Mouse (Mus musculus): ENCODE results near the gene Adcyap1r1. TPM values are rescaled to one million over a fixed set of nuclear protein-coding genes. Genes with fewer than 3 reads are reported as not detected.

The Adcyap1r1 gene
- polyA plus RNA-seq, 1 experiment from 2014 or later, result 34.3 TPM

DNA sequence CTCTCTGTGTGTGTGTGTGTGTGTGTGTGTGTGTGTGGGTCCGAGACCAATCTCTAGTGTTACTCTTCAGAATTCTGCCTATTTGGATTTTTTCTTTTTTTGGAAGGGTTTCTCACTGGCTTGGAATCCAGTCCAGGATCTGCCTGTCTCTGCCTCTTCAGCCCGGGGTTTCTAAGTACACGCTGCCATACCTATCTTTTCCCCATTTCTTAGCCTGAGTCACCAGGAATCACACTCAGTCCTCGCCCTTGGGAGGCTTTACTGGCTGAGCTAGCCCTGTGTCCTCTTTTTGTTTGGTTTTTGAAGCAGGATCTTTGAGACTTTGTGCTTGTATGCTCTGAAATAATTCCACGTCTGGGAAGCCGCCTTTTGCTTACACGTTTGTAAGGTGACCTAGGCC lies 31.6 kb downstream of the Adcyap1r1 start:
- Histone ChIP-seq H3K9me3 (replicated peaks) (no peaks in the 10 kb centered on the region), H3K4me1 (peaks cover 33% of the 10 kb centered on the region), H3K36me3 (peaks cover 68% of the 10 kb centered on the region), H3K27me3 (ENCODE audit: low read depth, poor library complexity, severe bottlenecking) (no peaks in the 10 kb centered on the region), H3K4me3 (no peak overlapping the region), H3K27ac (replicated peaks) (peak overlapping the region; percentile 42)
- 83% methylated on average over 7 of the region's 7 CpGs for WGBS
- DNase-seq (ENCODE audit: low spot score), result no peak

DNA sequence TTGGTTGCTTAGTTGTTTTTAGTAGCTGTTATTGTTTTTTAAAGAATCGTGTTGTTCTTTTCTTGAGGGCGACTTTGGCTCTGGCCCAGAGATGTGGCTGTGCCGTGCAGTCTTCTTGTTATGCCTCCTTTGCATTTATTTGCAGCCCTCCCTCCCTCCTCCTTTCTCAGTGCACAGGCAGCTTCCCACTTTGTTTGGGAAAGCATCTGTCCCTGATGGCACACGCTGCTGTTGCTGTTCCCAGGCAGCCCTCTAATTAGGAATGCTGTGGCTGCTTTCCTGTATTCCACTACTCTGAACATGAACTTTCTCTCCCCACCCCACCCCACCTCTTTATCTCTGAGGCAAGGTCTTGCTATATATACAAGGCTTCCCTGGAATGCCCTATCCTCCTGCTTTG lies 32.4 kb downstream of the Adcyap1r1 start:
- Histone ChIP-seq H3K4me3 (no peak overlapping the region), H3K27ac (replicated peaks) (peak overlapping the region; percentile 42), H3K36me3 (peaks cover 68% of the 10 kb centered on the region), H3K4me1 (peaks cover 35% of the 10 kb centered on the region), H3K27me3 (ENCODE audit: low read depth, poor library complexity, severe bottlenecking) (no peaks in the 10 kb centered on the region), H3K9me3 (replicated peaks) (no peaks in the 10 kb centered on the region)
- no peak for DNase-seq (ENCODE audit: low spot score)
- 54% methylated on average over 4 of the region's 4 CpGs for WGBS

DNA sequence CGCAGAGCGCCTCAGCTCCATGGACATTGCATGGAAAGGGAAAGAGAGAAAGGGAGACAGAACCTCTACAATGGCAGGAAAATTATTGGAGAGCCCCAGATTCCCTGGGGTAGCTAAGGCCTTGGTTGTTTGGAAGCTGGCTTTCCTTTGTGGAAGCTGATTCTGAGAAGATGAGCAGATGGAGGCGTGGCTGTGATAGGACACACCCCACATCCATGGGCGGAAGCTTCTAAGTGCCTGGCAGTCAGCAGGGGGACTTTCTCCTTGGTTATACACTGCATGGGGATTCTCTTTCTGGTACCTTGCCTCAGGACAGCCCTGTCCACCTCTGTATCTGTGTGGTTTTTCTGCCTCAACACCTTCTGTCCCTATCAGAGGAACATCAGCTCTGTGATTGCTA lies 33.4 kb downstream of the Adcyap1r1 start:
- Histone ChIP-seq H3K27me3 (ENCODE audit: low read depth, poor library complexity, severe bottlenecking) (no peaks in the 10 kb centered on the region), H3K9me3 (replicated peaks) (no peaks in the 10 kb centered on the region), H3K36me3 (peaks cover 68% of the 10 kb centered on the region), H3K4me3 (no peak overlapping the region), H3K27ac (replicated peaks) (peak overlapping the region; percentile 42), H3K4me1 (peaks cover 35% of the 10 kb centered on the region)
- 69% methylated on average over 4 of the region's 4 CpGs for WGBS
- DNase-seq (ENCODE audit: low spot score), result no peak

DNA sequence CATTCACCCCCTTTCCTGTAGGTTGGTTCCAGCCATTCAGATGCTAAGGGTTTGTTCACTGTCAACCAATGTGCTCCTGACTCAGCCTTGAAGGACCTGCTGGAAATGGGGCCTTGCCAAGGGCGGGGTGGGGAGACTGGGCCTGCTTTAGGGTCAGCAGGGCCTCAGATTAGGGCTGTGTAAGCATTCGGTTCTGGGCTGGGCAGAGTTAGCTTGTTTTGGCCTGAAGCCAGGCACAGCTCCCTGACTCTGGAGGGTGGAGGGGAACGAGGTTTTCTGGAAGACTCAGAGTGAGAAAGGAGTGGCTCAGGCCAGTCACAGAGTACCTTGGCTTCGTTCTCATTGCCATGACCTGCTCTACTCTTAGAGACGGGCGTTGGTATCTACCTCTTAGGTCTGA lies 35.9 kb downstream of the Adcyap1r1 start:
- H3K4me3 ChIP-seq, result no peak overlapping the region
- no peaks in the 10 kb centered on the region for H3K9me3 ChIP-seq (replicated peaks)
- 73% methylated on average over 6 of the region's 6 CpGs for WGBS
- peaks cover 25% of the 10 kb centered on the region for H3K4me1 ChIP-seq
- H3K27ac ChIP-seq (replicated peaks), result 0 out of 2 replicates have a peak overlapping the region, but pooled peaks have one; percentile 9
- H3K27me3 ChIP-seq (ENCODE audit: low read depth, poor library complexity, severe bottlenecking), result no peaks in the 10 kb centered on the region
- no peak for DNase-seq (ENCODE audit: low spot score)
- H3K36me3 ChIP-seq, result peaks cover 78% of the 10 kb centered on the region

DNA sequence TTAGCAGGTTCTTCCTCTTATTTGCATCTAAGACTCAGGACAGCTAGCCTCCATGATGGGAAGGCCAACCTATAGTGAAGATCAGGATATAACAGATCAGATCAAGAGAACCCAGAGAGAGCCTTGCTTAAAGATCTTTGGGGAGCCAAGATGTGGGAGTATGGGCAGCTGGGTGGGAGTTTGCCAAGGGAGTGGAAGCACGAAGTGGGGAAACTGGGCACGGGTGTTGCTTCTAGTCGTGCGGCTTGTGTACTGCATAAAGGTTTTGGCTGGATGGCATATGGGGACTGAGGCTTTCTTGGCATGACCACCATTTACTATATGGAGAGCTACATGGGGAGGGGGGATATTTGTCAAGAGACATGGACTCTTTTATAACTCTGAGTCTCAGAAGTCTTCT lies 44.4 kb downstream of the Adcyap1r1 start:
- 100% methylated on average over 4 of the region's 4 CpGs for WGBS
- no peaks in the 10 kb centered on the region for H3K27me3 ChIP-seq (ENCODE audit: low read depth, poor library complexity, severe bottlenecking)
- H3K4me3 ChIP-seq, result no peak overlapping the region
- H3K9me3 ChIP-seq (replicated peaks), result no peaks in the 10 kb centered on the region
- no peaks in the 10 kb centered on the region; the same call in 1 of the 2 replicates for H3K4me1 ChIP-seq
- DNase-seq (ENCODE audit: low spot score), result no peak
- H3K27ac ChIP-seq (replicated peaks), result no peak overlapping the region
- peaks cover 73% of the 10 kb centered on the region for H3K36me3 ChIP-seq

DNA sequence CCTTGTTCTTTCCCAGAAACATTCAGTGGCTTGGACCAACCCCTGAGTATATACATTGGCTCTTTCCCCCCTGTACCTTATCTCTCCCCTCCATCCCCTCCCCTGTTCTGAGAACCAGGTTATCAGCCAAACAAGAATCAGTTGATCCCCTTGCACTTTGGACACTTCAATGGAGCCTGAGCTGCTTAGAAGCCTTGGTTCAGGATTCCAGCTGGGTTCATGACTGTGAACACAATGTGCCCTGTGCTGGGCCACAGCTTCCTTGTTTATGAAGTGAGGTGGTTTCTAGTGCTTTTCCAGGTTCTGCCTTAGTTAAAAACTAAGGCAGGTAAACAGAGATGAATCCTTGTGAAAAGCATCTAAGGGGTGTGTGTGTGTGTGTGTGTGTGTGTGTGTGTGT lies 47.0 kb downstream of the Adcyap1r1 start:
- Histone ChIP-seq H3K36me3 (peaks cover 48% of the 10 kb centered on the region), H3K4me3 (no peak overlapping the region), H3K4me1 (no peaks in the 10 kb centered on the region; the same call in 1 of the 2 replicates), H3K9me3 (replicated peaks) (no peaks in the 10 kb centered on the region), H3K27me3 (ENCODE audit: low read depth, poor library complexity, severe bottlenecking) (no peaks in the 10 kb centered on the region), H3K27ac (replicated peaks) (no peak overlapping the region)
- no peak for DNase-seq (ENCODE audit: low spot score)

DNA sequence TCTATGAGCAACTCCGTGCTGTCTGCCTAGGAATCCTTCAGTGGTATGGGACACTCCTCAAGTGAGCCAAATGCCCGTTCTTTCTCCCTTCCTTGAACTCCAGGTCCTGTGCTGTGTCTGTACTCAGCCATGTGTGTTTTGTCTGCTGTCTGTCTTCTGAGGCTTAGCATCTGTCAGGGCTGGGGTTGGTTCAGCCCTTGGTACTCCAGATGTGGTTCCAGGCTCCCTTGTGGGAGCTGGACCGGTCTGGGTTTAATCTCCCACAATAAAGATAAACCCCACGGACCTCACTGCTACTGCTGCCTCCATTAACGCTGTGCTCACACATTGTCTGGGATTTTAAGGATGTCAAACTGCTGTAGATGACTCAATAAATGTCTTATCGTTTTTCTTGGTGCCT lies 49.3 kb downstream of the Adcyap1r1 start:
- no peak for DNase-seq (ENCODE audit: low spot score)

DNA sequence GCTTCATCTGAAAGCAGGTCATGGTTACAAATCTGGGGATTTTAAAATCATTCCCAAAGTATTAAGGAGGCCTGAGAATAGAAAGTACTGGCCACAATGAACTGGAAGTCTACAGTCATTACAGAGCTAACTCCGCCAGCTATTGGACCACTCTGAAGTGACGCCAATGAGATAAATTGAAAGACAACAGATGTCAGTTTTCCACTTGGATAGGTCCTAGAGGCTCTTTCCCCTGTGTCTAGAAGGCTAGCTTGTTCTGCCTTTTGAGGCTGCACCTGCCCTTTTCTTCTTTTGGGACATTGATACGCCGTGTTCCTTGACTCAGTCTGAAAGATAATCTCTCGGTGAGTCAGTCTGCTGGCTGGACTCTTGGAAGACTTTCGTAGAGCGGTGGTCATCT lies 50.5 kb downstream of the Adcyap1r1 start:
- Histone ChIP-seq H3K27ac (replicated peaks) (no peak overlapping the region), H3K4me3 (no peak overlapping the region), H3K36me3 (peaks cover 12% of the 10 kb centered on the region), H3K9me3 (replicated peaks) (no peaks in the 10 kb centered on the region), H3K27me3 (ENCODE audit: low read depth, poor library complexity, severe bottlenecking) (no peaks in the 10 kb centered on the region), H3K4me1 (no peaks in the 10 kb centered on the region)
- 89% methylated on average over 7 of the region's 7 CpGs for WGBS
- no peak for DNase-seq (ENCODE audit: low spot score)

More for the DNA sequence above, 49.3 kb downstream of the Adcyap1r1 start:
- Histone ChIP-seq H3K27me3 (ENCODE audit: low read depth, poor library complexity, severe bottlenecking) (no peaks in the 10 kb centered on the region), H3K27ac (replicated peaks) (0 out of 2 replicates have a peak overlapping the region, but pooled peaks have one; percentile 7), H3K36me3 (peaks cover 24% of the 10 kb centered on the region), H3K9me3 (replicated peaks) (no peaks in the 10 kb centered on the region), H3K4me1 (no peaks in the 10 kb centered on the region), H3K4me3 (no peak overlapping the region)
- 77% methylated on average over 6 of the region's 6 CpGs for WGBS

DNA sequence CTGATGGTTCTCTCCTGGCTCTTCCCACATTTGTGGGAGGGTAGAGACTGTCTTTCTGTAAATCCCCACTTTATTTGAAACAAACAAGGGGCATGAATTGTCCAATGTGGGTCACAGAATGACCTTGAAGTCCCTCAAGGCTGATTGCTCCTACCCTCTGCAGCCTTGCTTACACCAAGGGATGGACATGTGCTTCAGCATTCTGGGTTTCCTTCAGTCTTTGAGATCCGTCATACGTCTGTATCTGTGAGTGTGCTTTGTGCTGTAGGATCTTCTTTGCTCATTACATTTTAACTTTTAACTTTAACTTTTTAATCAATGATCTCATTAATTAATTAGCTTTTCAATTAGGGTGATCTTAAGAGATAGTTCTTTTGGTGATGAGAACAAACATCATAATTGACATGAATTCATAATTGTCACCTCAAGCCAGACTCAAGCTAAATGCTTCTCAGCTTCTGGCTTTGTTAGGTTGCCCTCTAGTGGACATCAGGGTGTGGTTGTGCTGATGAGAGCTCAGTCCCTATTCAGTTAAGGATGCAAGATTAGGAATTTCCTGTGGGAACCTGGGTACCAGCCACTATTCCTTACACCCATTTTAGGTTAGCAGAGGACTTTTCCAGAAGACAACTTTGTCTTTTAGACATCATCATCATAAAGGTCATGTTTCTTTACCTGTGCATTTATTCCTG lies 53.2 kb downstream of the Adcyap1r1 start:
- H3K9me3 ChIP-seq (replicated peaks), result no peaks in the 10 kb centered on the region
- H3K4me1 ChIP-seq, result no peaks in the 10 kb centered on the region
- H3K4me3 ChIP-seq, result no peak overlapping the region
- no peaks in the 10 kb centered on the region for H3K36me3 ChIP-seq
- no peaks in the 10 kb centered on the region for H3K27me3 ChIP-seq (ENCODE audit: low read depth, poor library complexity, severe bottlenecking)
- DNase-seq (ENCODE audit: low spot score), result peak; percentile 50
- 95% methylated on average over 2 of the region's 2 CpGs for WGBS
- no peak overlapping the region for H3K27ac ChIP-seq (replicated peaks)

DNA sequence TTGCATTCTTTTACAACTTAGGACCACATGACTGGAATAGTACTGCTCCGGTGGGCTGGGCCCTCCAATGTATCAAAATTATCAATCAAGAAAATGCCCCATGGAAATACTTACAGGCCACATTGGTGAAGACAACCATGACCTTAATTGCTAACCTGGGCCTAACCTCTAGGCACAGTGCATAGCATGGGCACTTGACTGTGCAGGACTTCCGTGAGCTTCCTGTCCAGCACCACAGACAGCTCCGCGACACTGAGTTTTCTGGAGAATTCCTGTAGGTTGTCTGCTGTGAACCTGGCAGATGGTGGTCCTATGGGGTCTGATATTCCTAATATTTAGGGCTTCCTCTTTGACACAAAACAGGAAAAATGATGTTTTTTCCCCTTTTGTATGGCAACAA lies 54.7 kb downstream of the Adcyap1r1 start:
- no peaks in the 10 kb centered on the region for H3K36me3 ChIP-seq
- no peak overlapping the region for H3K4me3 ChIP-seq
- H3K4me1 ChIP-seq, result no peaks in the 10 kb centered on the region
- H3K27me3 ChIP-seq (ENCODE audit: low read depth, poor library complexity, severe bottlenecking), result no peaks in the 10 kb centered on the region
- 81% methylated on average over 4 of the region's 4 CpGs for WGBS
- DNase-seq (ENCODE audit: low spot score), result no peak
- H3K9me3 ChIP-seq (replicated peaks), result no peaks in the 10 kb centered on the region
- no peak overlapping the region for H3K27ac ChIP-seq (replicated peaks)

DNA sequence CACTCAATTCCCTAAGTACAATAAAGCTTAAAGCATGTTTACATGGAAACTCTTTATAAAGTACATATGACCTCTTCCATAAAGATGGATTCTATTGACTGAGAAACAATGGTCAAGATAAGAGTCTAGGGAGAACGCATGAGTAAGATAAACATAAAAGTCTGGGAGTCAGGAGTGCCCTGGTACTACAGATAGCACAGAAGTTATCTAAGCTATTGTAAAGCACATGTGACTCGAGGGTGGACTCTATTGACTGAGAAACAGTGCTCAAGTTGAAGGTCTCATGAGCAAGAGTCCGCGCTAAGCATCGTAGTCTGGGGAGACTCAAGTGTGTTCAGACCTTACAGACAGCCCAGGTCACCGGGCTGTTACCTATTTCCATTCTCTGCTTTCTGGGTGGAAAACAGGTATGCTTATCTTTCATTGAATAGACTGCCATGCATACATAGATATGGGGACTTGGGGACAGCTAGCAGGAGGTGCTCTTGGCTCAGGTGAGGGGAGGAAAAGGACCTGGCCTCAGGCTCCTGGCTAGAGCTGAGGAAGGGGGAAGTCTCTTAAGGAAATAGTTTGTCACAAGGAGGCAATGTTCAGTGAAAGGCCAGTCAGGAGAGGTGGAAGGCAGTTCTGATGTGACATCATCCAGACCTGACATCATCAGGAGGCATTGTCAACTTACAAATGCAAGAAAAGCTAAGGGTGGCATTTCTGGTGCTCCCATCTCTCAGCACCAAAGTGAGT lies 57.5 kb downstream of the Adcyap1r1 start:
- no peak for DNase-seq (ENCODE audit: low spot score)
- H3K27me3 ChIP-seq (ENCODE audit: low read depth, poor library complexity, severe bottlenecking), result no peaks in the 10 kb centered on the region
- H3K9me3 ChIP-seq (replicated peaks), result no peaks in the 10 kb centered on the region
- no peak overlapping the region for H3K4me3 ChIP-seq
- H3K36me3 ChIP-seq, result no peaks in the 10 kb centered on the region
- WGBS, result 89% methylated on average over 6 of the region's 6 CpGs
- no peak overlapping the region for H3K27ac ChIP-seq (replicated peaks)
- peaks cover 6% of the 10 kb centered on the region for H3K4me1 ChIP-seq

DNA sequence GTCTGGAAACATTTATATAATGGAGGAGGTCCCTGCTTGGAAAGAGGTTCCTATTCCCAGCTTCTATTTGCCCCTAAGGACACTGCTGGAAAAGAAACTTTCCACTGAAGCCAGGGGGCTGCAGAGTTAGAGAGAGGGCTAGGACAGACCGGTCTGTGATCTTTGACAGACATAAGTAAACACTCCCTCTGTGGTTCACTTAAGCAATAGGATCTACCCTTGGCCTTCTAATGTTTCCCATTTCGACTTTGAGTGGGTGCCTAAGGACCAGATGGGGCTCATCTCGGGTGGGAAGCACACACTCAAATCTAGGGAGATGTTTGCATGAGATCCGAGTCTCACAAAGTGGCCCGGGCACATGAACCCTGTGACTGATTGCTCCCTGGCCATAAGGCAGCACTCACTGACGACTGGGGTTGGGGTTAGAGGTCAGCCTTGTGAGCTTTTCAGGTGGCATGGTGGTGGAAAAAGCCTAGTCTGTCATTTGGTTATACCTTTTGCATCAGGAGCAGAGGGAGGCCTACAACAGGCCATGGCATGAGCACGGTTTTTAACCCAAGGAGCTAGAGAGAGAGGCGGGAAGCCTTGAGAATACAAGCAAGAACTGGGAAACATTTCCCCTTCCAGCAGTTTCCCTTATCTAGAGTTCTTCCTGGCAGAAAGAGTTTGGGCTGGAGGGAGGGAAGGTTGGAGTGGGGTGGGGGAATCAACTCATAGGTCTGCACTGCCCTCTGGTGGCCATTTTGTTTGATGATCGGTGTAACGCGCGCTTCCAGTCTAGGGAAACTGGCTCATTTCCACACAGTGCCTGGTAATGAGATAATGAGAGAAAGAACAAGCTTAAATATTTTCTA lies 59.7 kb downstream of the Adcyap1r1 start:
- DNase-seq (ENCODE audit: low spot score), result peak; percentile 75
- 41% methylated on average over 12 of the region's 12 CpGs for WGBS
- Histone ChIP-seq H3K36me3 (no peaks in the 10 kb centered on the region), H3K4me3 (no peak overlapping the region), H3K27ac (replicated peaks) (peak overlapping the region; percentile 23; the same call in 1 of the 2 replicates), H3K27me3 (ENCODE audit: low read depth, poor library complexity, severe bottlenecking) (no peaks in the 10 kb centered on the region), H3K4me1 (peaks cover 6% of the 10 kb centered on the region), H3K9me3 (replicated peaks) (peaks cover 8% of the 10 kb centered on the region; the same call in 1 of the 2 replicates)
